Mouse (Mus musculus) ovary, postnatal 14 days (tissue): Measurements from ENCODE around the gene Rhoj.

Experiments
- DNase-seq: peaks from one replicate; pipeline ENCODE4 v3.0.0; 2022; ENCODE audit warnings: low spot score

The Rhoj gene

GRCm38 (mm10) chr12:75350750-75351149 lies 42.6 kb downstream of the Rhoj start:
- no peak for DNase-seq

- no peak for DNase-seq
Observed at GRCm38 (mm10) chr12:75351846-75352245, 43.7 kb downstream of the Rhoj start.

DNA sequence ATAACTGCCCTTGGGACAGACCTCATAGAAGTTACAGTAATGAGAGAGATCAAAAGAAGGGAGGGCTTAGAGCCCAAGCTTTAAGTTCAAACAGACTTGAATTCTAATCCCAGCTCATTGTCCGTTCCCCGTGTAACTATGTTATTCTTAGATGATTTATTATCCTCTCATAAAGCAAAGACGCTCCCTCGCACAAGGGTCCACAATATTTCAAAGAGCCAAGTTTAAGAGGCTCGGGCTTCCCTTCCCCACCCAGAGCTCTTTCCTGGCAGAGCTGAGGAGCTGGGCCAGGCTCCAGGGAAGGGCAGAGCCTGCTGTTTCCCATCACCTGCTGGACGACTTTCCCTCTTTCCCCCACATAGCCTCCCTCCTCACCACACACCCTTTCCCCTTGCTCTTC lies 44.3 kb downstream of the Rhoj start:
- DNase-seq: peak; percentile 66

DNA sequence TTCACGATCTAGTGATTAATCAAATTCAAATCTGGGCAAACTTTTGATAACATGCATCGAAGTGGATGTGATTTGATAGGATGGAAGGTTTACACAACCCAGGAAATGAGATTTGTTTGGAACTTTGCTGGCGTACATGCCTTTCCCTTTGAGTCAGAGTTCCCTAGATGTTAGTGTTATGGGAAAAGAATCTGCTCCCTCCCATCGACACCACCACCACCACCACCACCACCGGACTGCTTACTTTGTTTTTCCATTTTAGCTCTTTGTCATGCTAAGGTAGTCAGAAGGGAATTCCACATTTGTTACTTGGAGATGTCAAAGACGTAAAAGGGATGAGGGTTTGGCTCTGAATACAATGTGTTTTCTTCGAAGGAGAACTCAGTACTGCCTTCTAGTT lies 46.2 kb downstream of the Rhoj start:
- DNase-seq: no peak

GRCm38 (mm10) chr12:75357781-75358180 lies 49.7 kb downstream of the Rhoj start:
- DNase-seq: no peak

- DNase-seq: peak; percentile 41
Observed at GRCm38 (mm10) chr12:75358714-75359113, 50.6 kb downstream of the Rhoj start.

DNA sequence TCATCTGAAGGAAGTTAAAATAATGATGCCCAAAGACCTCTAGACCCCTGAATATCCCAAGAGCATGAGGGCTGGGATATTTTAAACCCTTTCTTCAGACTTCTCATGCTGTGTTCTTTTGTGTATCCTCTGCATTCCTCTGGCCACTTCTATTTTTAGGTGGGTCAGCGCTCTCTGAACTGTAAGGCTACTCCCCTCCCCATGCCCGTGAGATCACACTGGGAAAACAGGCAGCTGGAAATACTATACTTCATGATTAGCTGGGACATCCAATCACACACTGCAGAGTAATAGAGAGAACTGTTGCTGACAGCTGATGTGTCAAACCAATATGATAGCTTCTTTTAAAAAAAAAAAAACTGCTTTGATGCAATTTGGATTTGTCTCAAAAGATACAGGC lies 51.4 kb downstream of the Rhoj start:
- no peak for DNase-seq

GRCm38 (mm10) chr12:75359921-75360482 lies 51.9 kb downstream of the Rhoj start:
- no peak for DNase-seq

DNA sequence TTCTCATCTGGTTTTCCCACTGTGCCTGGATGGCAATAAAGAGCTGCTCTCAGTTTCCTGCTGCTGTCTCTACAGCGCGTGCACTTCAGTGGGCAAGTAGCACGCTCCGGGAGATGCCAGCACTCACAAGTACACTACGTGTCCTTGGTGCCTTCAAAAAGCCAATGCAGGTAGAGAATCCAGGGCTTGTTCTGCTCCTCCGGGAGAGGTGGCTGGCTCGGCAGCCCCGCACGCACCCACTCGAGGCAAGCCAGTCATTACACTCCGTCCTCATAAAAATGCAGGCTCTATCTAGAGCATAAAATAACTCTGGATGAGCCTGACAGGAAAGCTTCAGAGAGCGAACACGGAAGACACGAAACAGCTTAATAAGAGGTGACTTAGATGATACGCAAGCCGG lies 54.3 kb downstream of the Rhoj start:
- no peak for DNase-seq

- no peak for DNase-seq
Observed at GRCm38 (mm10) chr12:75364416-75364815, 56.3 kb downstream of the Rhoj start.

DNA sequence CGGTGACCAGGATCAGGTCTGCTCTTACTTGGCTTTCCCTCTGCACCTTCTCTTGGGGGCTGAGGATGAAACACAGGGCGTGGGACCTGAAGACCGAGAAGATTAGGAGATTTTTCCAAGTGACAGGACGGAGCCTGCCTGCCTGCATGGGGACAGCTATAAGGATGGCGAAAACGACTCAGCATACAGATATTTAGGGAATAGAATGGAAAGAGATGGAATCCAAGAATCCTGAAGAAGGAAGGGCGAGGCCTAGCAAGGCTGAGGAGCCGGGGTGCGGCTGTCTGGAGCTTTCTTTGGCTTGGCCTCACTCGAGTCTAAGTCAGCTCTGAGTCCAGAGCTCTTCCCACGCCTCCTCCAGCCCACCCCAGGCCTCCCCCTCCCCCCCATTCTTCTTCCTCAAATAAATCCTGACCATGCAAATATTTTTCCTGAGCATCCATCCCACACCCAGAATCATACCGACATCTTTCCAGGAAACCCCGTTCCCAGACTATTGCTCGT lies 57.6 kb downstream of the Rhoj start:
- DNase-seq: no peak

- no peak for DNase-seq
Observed at GRCm38 (mm10) chr12:75367371-75367770, 59.2 kb downstream of the Rhoj start.

GRCm38 (mm10) chr12:75368527-75368926 lies 60.4 kb downstream of the Rhoj start:
- no peak for DNase-seq

DNA sequence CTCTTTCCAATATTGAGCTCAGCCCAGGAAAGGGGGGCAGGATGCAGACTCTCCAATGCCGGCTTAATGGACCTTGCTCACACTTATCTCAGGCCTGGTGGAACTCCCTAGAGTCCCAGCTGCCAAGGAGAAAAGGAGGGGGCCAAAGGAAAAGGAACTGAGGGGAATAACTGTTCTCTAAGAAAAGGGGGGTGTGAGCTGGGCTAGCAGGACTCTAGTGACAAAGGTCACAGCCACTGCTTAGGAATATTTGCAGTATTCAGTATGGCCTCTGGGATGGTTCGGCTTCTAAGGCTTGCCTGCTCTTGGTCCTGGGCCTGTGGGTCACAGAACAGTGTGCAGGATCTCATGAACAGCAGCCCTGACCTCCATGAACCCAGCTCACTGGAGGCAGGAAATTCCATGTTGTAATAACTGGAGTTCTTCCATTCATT lies 61.3 kb downstream of the Rhoj start:
- no peak for DNase-seq

DNA sequence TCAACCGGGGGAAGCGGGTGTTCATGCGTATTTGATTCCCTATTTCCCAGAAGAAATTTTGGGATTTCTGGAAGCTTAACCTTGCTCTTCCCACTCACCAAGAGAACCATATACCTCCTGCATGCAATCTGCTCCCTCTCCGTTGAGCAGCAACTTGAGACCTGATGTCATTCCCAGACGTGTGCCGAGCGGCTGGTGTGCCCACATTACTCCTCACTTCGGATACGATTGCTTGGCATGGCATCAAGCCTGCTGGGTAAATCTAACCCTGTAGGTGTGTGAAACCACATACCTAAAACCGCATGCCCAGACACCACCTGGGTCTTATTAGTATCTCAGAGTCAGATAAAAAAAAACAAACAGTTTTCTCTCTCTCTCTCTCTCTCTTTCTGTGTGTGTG lies 66.3 kb downstream of the Rhoj start:
- DNase-seq: no peak

GRCm38 (mm10) chr12:75375060-75375459 lies 66.9 kb downstream of the Rhoj start:
- DNase-seq: no peak

DNA sequence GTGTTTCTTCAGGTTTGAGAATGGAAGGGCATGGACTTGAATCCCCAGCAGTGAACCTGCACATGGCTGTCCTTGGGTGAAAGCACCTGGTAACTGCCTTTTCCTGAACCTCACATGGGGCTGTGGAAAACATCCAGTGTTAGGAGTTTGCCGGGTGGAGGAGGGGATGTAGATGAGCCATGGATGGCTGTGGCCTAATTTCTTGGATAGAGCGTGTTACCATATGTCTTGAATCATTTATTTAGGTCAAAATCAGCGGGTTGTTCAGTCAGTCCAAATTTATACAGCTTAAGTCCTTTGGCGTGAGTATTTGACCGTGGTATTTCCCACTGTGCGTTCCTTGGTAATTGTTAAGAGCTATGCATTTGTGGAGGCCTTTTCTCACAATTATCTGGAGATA lies 68.0 kb downstream of the Rhoj start:
- DNase-seq: no peak

- DNase-seq: no peak
Observed at GRCm38 (mm10) chr12:75386731-75387130, 78.6 kb downstream of the Rhoj start.

DNA sequence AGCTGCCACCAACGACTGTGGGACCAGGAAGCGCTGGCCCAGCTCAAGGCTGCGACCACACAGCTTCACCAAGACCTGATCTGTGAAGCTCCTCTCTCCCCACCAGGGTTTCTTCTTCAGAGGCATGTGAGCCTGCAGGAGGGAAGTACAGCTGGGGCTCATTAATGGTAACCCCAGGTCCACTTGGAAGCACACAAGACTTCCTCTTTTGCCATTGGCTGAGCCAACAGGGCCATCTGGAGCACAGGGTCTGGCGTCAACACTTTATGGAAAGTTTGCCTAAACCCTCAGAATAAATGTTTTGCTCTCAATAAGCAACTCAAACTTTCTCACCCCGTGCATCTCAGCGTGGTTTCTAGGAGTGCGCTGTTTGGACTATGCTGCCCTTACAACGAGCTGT lies 79.0 kb downstream of the Rhoj start:
- no peak for DNase-seq

GRCm38 (mm10) chr12:75387846-75388245 lies 79.7 kb downstream of the Rhoj start:
- no peak for DNase-seq

- no peak for DNase-seq
Observed at GRCm38 (mm10) chr12:75388521-75388920, 80.4 kb downstream of the Rhoj start.

GRCm38 (mm10) chr12:75389308-75390135 lies 81.4 kb downstream of the Rhoj start:
- DNase-seq: peak; percentile 36

DNA sequence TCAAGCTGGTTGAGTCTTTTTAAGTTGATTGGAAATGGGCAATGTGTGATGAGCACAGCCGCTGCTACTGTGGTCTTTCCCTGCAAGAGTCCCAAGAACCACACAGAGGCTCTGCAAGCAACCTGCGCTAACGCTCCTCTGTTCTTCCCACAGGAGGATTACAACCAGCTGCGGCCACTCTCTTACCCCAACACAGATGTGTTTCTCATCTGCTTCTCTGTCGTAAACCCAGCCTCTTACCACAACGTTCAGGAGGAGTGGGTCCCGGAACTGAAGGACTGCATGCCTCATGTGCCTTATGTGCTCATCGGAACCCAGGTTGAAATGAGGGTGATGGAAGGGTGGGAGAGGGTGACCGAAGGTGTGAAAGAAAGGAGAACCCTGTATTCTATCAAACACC lies 83.4 kb downstream of the Rhoj start:
- DNase-seq: no peak
